ENCODE assay signal across 11 mouse cellular contexts in the genomic region with DNA sequence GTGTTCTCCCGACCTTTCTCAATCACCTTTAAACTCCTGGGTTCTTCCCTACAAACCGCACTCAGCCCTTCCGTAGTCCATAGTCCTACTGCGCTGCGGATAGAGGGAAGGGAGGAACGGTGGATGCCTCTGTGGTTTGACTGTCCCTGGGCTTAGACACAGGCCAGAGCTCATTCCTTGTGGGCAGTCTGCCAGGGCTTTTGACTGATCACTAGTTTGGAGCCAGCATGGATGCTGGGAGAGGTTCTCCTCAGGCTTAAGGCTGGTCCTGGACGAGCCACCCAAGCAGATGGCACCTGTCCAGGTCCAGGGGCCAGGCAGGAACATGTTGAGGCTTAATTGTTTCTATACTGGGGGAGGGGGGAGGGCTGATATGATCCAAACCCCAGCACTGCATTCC.
DNase-seq lines count a peak whose midpoint lies in the region; ATAC-seq and TF ChIP-seq lines count a peak whose summit lies in the region.
"Had no signal": no experiment of that assay in that cellular context is flagged by ENCODE, and none has a peak within 500 bp of the region (broad histone marks: within the 10 kb centered on the region; RNA-seq: fewer than 3 reads in every experiment).

No protein-coding gene starts in this region.

- no peaks in the 10 kb centered on the region for H3K27me3 ChIP-seq in limb, embryonic 14.5 days (ENCODE audit: control insufficient read depth, insufficient read depth, low read length)
- H3K27me3 ChIP-seq in limb, embryonic 10.5 days (ENCODE audit: low read depth, poor library complexity, severe bottlenecking) = 0 out of 2 replicates have a peak, but pooled peaks cover 5% of the 10 kb centered on the region
- no peaks in the 10 kb centered on the region for H3K27me3 ChIP-seq in limb, embryonic 15.5 days
- H3K27me3 ChIP-seq in forebrain, embryonic 10.5 days (ENCODE audit: poor library complexity, severe bottlenecking) = peaks cover 30% of the 10 kb centered on the region

- 67% methylated on average over 7 of the region's 7 CpGs for WGBS in limb, embryonic 14.5 days
- WGBS in limb, embryonic 10.5 days = 88% methylated on average over 7 of the region's 7 CpGs
- 62% methylated on average over 7 of the region's 7 CpGs for WGBS in limb, embryonic 15.5 days
- WGBS in forebrain, embryonic 10.5 days = 91% methylated on average over 7 of the region's 7 CpGs

- H3K36me3 ChIP-seq in limb, embryonic 14.5 days (ENCODE audit: control insufficient read depth, insufficient read depth, low read length) = no peaks in the 10 kb centered on the region
- no peaks in the 10 kb centered on the region for H3K36me3 ChIP-seq in limb, embryonic 10.5 days
- H3K36me3 ChIP-seq in limb, embryonic 15.5 days = no peaks in the 10 kb centered on the region
- no peaks in the 10 kb centered on the region for H3K36me3 ChIP-seq in forebrain, embryonic 10.5 days (replicated peaks)
- H3K36me3 ChIP-seq: embryonic facial prominence, embryonic 12.5 days; limb, embryonic 12.5 days had no signal

- no peaks in the 10 kb centered on the region for H3K9me3 ChIP-seq in limb, embryonic 14.5 days (ENCODE audit: control insufficient read depth, low read length)
- no peaks in the 10 kb centered on the region for H3K9me3 ChIP-seq in limb, embryonic 10.5 days (replicated peaks)
- H3K9me3 ChIP-seq in limb, embryonic 15.5 days = no peaks in the 10 kb centered on the region
- H3K9me3 ChIP-seq in forebrain, embryonic 10.5 days = no peaks in the 10 kb centered on the region
- H3K9me3 ChIP-seq: embryonic facial prominence, embryonic 12.5 days; limb, embryonic 12.5 days had no signal

- no peak overlapping the region for H3K9ac ChIP-seq in limb, embryonic 14.5 days (ENCODE audit: low read depth, low read length, severe bottlenecking)
- H3K9ac ChIP-seq in limb, embryonic 15.5 days = no peak overlapping the region
- H3K9ac ChIP-seq: embryonic facial prominence, embryonic 12.5 days; limb, embryonic 12.5 days had no signal

- H3K4me3 ChIP-seq in limb, embryonic 14.5 days (replicated peaks; ENCODE audit: low read length) = no peak overlapping the region
- no peak overlapping the region for H3K4me3 ChIP-seq in limb, embryonic 10.5 days
- H3K4me3 ChIP-seq in limb, embryonic 15.5 days = no peak overlapping the region
- H3K4me3 ChIP-seq in forebrain, embryonic 10.5 days = no peak overlapping the region
- H3K4me3 ChIP-seq: embryonic facial prominence, embryonic 12.5 days; limb, embryonic 12.5 days had no signal

- TF ChIP-seq POLR2A in limb, embryonic 14.5 days (IDR thresholded peaks at IDR 0.05; ENCODE audit: borderline replicate concordance, extremely low read depth, insufficient read depth, insufficient read length) = no peak

- peaks cover 21% of the 10 kb centered on the region for H3K4me1 ChIP-seq in limb, embryonic 14.5 days (ENCODE audit: control insufficient read depth, insufficient read depth, low read length)
- H3K4me1 ChIP-seq in limb, embryonic 10.5 days = peaks cover 15% of the 10 kb centered on the region
- peaks cover 44% of the 10 kb centered on the region for H3K4me1 ChIP-seq in limb, embryonic 15.5 days
- peaks cover 30% of the 10 kb centered on the region for H3K4me1 ChIP-seq in forebrain, embryonic 10.5 days

- no peak overlapping the region for H3K4me2 ChIP-seq in limb, embryonic 14.5 days (replicated peaks; ENCODE audit: low read depth, low read length, severe bottlenecking)
- no peak overlapping the region for H3K4me2 ChIP-seq in limb, embryonic 15.5 days
- H3K4me2 ChIP-seq: embryonic facial prominence, embryonic 12.5 days; limb, embryonic 12.5 days had no signal

- DNase-seq in adrenal gland, postnatal 10 days = peak; percentile 70
- DNase-seq in adrenal gland, adult 8-10 months = no peak
- DNase-seq in limb, embryonic 14.5 days (ENCODE audit: low spot score) = peak; percentile 51
- DNase-seq in limb, embryonic 10.5 days (ENCODE audit: low spot score) = no peak
- peak; percentile 93 to 96 for DNase-seq in cerebellum, postnatal 10 days
- DNase-seq in forebrain, embryonic 10.5 days (ENCODE audit: extremely low spot score, low spot score) = no peak
- DNase-seq in right cerebral cortex, adult 18-20 months = no peak
- DNase-seq: spleen, adult 18-20 months had no signal

- ATAC-seq in limb, embryonic 14.5 days (ENCODE audit: low FRiP score, low read depth) = no peak; the same call in 1 of the 2 replicates
- no peak for ATAC-seq in limb, embryonic 15.5 days (ENCODE audit: insufficient number of reproducible peaks, low FRiP score, low TSS enrichment, low read depth)

- no peak overlapping the region for H3K27ac ChIP-seq in limb, embryonic 14.5 days (replicated peaks; ENCODE audit: low read depth, low read length)
- no peak overlapping the region for H3K27ac ChIP-seq in limb, embryonic 10.5 days
- peak overlapping the region; percentile 22; the same call in 1 of the 2 replicates for H3K27ac ChIP-seq in limb, embryonic 15.5 days
- H3K27ac ChIP-seq in forebrain, embryonic 10.5 days = no peak overlapping the region
- H3K27ac ChIP-seq: embryonic facial prominence, embryonic 12.5 days; limb, embryonic 12.5 days had no signal

Comparison
In these comparisons a context has a peak if more than half of its experiments do, and no peak if none do; other contexts are left out.
1. DNase-seq: peak in adrenal gland, postnatal 10 days (single experiment), limb, embryonic 14.5 days (single experiment) and cerebellum, postnatal 10 days (2 of 2); none in adrenal gland, adult 8-10 months (single experiment), limb, embryonic 10.5 days (single experiment), forebrain, embryonic 10.5 days (single experiment) and right cerebral cortex, adult 18-20 months (single experiment).